Mouse (Mus musculus): ENCODE data around the gene Prpf4b.
"Not testable (repeated sequence)": the region's sequence is repeated elsewhere in the genome, so short reads cannot be mapped to it uniquely, and the experiment has no call there.

Prpf4b gene

DNA sequence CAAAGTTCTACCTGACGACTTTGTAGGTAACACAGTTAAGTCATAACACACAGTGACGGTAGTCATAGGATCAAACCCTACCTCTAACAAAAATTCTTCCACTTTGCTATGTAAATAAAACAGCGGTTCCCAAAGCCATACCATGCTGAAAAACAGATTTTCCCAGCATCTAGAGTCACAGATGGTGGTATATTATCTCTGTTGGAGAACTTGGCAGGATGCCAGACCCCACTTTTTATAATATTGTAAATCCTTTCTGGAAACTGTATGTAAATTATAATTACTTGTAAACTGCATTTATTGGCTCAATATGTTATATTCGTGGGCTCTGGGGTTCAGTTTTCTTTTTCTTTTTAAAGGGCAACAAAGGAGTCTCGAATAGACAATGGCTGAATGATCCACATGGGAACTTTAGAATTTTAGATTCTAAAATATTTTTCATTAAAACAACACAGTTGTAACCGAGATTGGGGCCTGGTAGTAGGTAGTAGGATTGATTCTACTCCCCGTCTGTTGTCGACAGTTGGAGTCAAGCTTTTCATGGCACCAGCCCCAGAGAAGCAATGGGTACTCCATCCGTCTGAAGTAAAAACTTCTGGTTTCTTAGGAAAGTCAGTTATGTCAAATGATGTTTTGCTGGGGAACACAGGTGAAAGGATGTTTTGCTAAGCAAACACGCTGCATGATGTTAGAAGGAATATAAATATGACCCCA lies 60.0 kb downstream of the Prpf4b start:
- peak in 1 of 2 experiments; percentile 16 for DNase-seq (ENCODE audit: low spot score in 2 of 2)

DNA sequence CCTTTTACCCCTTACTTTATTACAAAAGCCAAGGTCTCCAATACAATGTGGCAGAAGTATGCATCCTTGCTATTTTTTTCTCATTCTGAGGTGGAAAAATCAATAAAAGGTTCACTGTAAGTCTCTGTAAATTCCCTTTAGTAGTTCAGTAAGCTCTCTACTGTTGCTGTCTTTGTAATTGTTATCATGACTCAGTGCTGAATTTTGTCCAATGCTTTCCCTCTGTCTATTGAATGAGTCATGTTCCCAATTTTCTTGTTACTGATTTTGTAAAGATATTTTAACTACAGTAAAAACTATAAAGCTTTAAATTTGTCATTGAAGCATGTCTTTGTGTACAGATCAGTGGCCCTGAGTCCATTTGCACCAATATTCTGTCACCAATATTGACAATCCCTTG lies 67.3 kb downstream of the Prpf4b start:
- no peak for DNase-seq (ENCODE audit: low spot score in 2 of 2)

DNA sequence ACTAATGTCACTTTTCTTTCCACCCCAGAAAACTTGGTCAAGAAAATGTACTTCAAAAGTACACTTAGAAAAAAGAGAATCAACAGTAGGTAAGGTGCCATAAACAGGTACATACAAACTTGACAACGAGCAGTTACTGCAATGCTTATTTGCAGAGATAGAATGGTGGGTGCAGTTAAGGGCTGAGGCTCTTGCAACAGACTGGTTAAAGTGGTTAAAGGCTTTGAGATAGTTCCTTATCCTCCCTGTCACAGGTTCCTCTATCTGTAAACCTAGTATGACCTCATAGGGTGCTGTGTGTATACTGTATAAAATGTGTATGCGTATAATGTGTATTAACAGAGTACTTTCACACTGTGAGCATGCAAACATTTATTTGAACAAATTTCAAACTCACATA lies 76.3 kb downstream of the Prpf4b start:
- DNase-seq (ENCODE audit: low spot score in 2 of 2) = not testable (repeated sequence)
